Mouse (Mus musculus) myocyte (in vitro differentiated cells): ENCODE results near the gene 2610028H24Rik. TPM values are rescaled to one million over a fixed set of nuclear protein-coding genes. Genes with fewer than 3 reads are reported as not detected.
A peak's percentile ranks its signal among the peaks of the same experiment; 100 is the strongest.

Experiments
- H3K27me3 ChIP-seq: one replicate; pipeline ENCODE4 v1.6.1; 2011; ENCODE audit not compliant: control insufficient read depth, insufficient read depth, insufficient read length
- H3K36me3 ChIP-seq: one replicate; pipeline ENCODE4 v1.6.1; 2011; ENCODE audit not compliant: control insufficient read depth, insufficient read depth
- H3K4me2 ChIP-seq: one replicate; pipeline ENCODE4 v1.6.1; 2011; ENCODE audit warnings: low read depth, control low read depth
- H3K4me3 ChIP-seq: one replicate; pipeline ENCODE4 v1.5.1; 2011; ENCODE audit warnings: mild to moderate bottlenecking, control low read depth, moderate library complexity
- H3K79me2 ChIP-seq: one replicate; pipeline ENCODE4 v1.6.1; 2011; ENCODE audit not compliant: control insufficient read depth, insufficient read depth
- H3ac ChIP-seq: one replicate; pipeline ENCODE4 v1.6.1; 2011; ENCODE audit not compliant: control insufficient read depth, insufficient read length
- CEBPB ChIP-seq: IDR thresholded peaks from 2 replicates; pipeline ENCODE4 v1.6.1; 2011; ENCODE audit warnings: mild to moderate bottlenecking, moderate library complexity; ENCODE audit not compliant: poor library complexity, insufficient read depth, severe bottlenecking
- E2F4 ChIP-seq: IDR thresholded peaks from one replicate; pipeline ENCODE4 v1.6.1; 2011; ENCODE audit warnings: mild to moderate bottlenecking, control low read depth, moderate library complexity; ENCODE audit not compliant: insufficient read depth
- MAX ChIP-seq: IDR thresholded peaks from one replicate; pipeline ENCODE4 v1.6.1; 2011; ENCODE audit warnings: low read depth, mild to moderate bottlenecking, control low read depth
- MYOD1 ChIP-seq, 3 experiments: IDR thresholded peaks; one replicate each; pipeline ENCODE4 v1.6.1; 2011; ENCODE audit warnings: control low read depth in 2 of 3, low read depth in 2 of 3, mild to moderate bottlenecking in 2 of 3, moderate library complexity in 1 of 3; ENCODE audit not compliant: insufficient read length in 2 of 3, control insufficient read depth in 1 of 3
- MYOG ChIP-seq, 3 experiments: IDR thresholded peaks; one replicate each; pipeline ENCODE4 v1.6.1; 2011; ENCODE audit warnings: control low read depth in 2 of 3, low read depth in 2 of 3, mild to moderate bottlenecking in 2 of 3; ENCODE audit not compliant: insufficient read length in 2 of 3, control insufficient read depth in 1 of 3, insufficient read depth in 1 of 3
- POLR2A ChIP-seq: IDR thresholded peaks from one replicate; pipeline ENCODE4 v1.6.1; 2011; ENCODE audit warnings: low read depth, mild to moderate bottlenecking, control low read depth, moderate library complexity; ENCODE audit not compliant: insufficient read length
- POLR2AphosphoS2 ChIP-seq: IDR thresholded peaks from one replicate; pipeline ENCODE4 v1.6.1; 2011; ENCODE audit warnings: low read depth, control low read depth; ENCODE audit not compliant: insufficient read length
- REST ChIP-seq: IDR thresholded peaks from one replicate; pipeline ENCODE4 v1.6.1; 2011; ENCODE audit warnings: mild to moderate bottlenecking, control low read depth, moderate library complexity; ENCODE audit not compliant: insufficient read depth, insufficient read length
- SRF ChIP-seq: IDR thresholded peaks from one replicate; pipeline ENCODE4 v1.6.1; 2011; ENCODE audit warnings: low read depth; ENCODE audit not compliant: control insufficient read depth, insufficient read length
- TCF12 ChIP-seq: IDR thresholded peaks from one replicate; pipeline ENCODE4 v1.6.1; 2011; ENCODE audit warnings: mild to moderate bottlenecking, control low read depth; ENCODE audit not compliant: poor library complexity, insufficient read depth, severe bottlenecking
- TCF3 ChIP-seq: IDR thresholded peaks from one replicate; pipeline ENCODE4 v1.6.1; 2011; ENCODE audit warnings: low read depth, control low read depth; ENCODE audit not compliant: insufficient read length
- USF1 ChIP-seq: IDR thresholded peaks from one replicate; pipeline ENCODE4 v1.6.1; 2011; ENCODE audit warnings: low read depth, mild to moderate bottlenecking, control low read depth, moderate library complexity
- polyA plus RNA-seq: library from polyadenylated mRNA; unstranded; fragments of >200 nt; fragmentation: generic; extraction: Trizol; gene quantifications from one replicate; pipeline ENCODE4 v1.2.1, GENCODE M21; 2012; ENCODE audit warnings: missing spikeins

Gene 2610028H24Rik
- polyA plus RNA-seq, 1 experiment: not detected

- Histone ChIP-seq H3K79me2 (peaks cover 13% of the 10 kb centered on the region), H3K4me3 (peak within 1 kb of the TSS; percentile 95), H3ac (peak within 1 kb of the TSS; percentile 66), H3K27me3 (no peaks in the 10 kb centered on the region), H3K4me2 (peak within 1 kb of the TSS; percentile 95), H3K36me3 (peaks cover 4% of the 10 kb centered on the region)
- TF ChIP-seq REST (no peak), USF1 (no peak), E2F4 (peak; percentile 17), POLR2AphosphoS2 (peak; percentile 51), SRF (peak; percentile 30), POLR2A (peak; percentile 94), MYOG (IDR thresholded peaks at IDR 0.05; ENCODE audit: control insufficient read depth in 1 of 3, insufficient read depth in 1 of 3, insufficient read length in 2 of 3, low read depth in 2 of 3) (peak in 1 of 3 experiments; percentile 40)
Measured at GRCm38 (mm10) chr10:76468203-76469162, 19.6 kb downstream of the 2610028H24Rik start, which contains the start of the genes Mcm3ap and Ybey. Mcm3ap (plus strand) TSS chr10:76468927. Ybey (minus strand) TSS chr10:76469114.

GRCm38 (mm10) chr10:76473759-76474158 is 24.9 kb downstream of the 2610028H24Rik start:
- H3K27me3 ChIP-seq: no peaks in the 10 kb centered on the region
- peaks cover 13% of the 10 kb centered on the region for H3K79me2 ChIP-seq
- H3K36me3 ChIP-seq: peaks cover 26% of the 10 kb centered on the region
- TF ChIP-seq TCF3: no peak
- no peak for TF ChIP-seq CEBPB
- no peak for TF ChIP-seq E2F4
- TF ChIP-seq USF1: no peak
- TF ChIP-seq POLR2AphosphoS2: no peak
- no peak for TF ChIP-seq MYOG (IDR thresholded peaks at IDR 0.05; ENCODE audit: control insufficient read depth in 1 of 3, insufficient read depth in 1 of 3, insufficient read length in 2 of 3, low read depth in 2 of 3)
- TF ChIP-seq MYOD1 (IDR thresholded peaks at IDR 0.05; ENCODE audit: control insufficient read depth in 1 of 3, insufficient read length in 2 of 3, low read depth in 2 of 3): no peak
- no peak for TF ChIP-seq SRF
- no peak for TF ChIP-seq REST
- TF ChIP-seq TCF12: no peak
- TF ChIP-seq POLR2A: no peak
- no peak overlapping the region for H3K4me3 ChIP-seq
- no peak overlapping the region for H3K4me2 ChIP-seq
- no peak overlapping the region for H3ac ChIP-seq

GRCm38 (mm10) chr10:76480851-76481250 is 32.0 kb downstream of the 2610028H24Rik start:
- Histone ChIP-seq H3K36me3 (peaks cover 40% of the 10 kb centered on the region), H3K27me3 (no peaks in the 10 kb centered on the region), H3K4me3 (no peak overlapping the region), H3K79me2 (no peaks in the 10 kb centered on the region), H3K4me2 (no peak overlapping the region), H3ac (no peak overlapping the region)
- TF ChIP-seq MYOG (IDR thresholded peaks at IDR 0.05; ENCODE audit: control insufficient read depth in 1 of 3, insufficient read depth in 1 of 3, insufficient read length in 2 of 3, low read depth in 2 of 3) (no peak), SRF (no peak), TCF12 (no peak), POLR2A (no peak), USF1 (no peak), MYOD1 (IDR thresholded peaks at IDR 0.05; ENCODE audit: control insufficient read depth in 1 of 3, insufficient read length in 2 of 3, low read depth in 2 of 3) (no peak), CEBPB (no peak), E2F4 (no peak), MAX (no peak), POLR2AphosphoS2 (no peak), REST (no peak), TCF3 (no peak)

GRCm38 (mm10) chr10:76481480-76481879 is 32.6 kb downstream of the 2610028H24Rik start:
- peaks cover 45% of the 10 kb centered on the region for H3K36me3 ChIP-seq
- no peak overlapping the region for H3K4me3 ChIP-seq
- H3K27me3 ChIP-seq: no peaks in the 10 kb centered on the region
- no peaks in the 10 kb centered on the region for H3K79me2 ChIP-seq
- no peak overlapping the region for H3ac ChIP-seq
- H3K4me2 ChIP-seq: no peak overlapping the region
- TF ChIP-seq CEBPB (no peak), TCF12 (no peak), TCF3 (no peak), E2F4 (no peak), POLR2A (no peak), MAX (no peak), POLR2AphosphoS2 (no peak), REST (no peak), MYOD1 (IDR thresholded peaks at IDR 0.05; ENCODE audit: control insufficient read depth in 1 of 3, insufficient read length in 2 of 3, low read depth in 2 of 3) (no peak), USF1 (no peak), MYOG (IDR thresholded peaks at IDR 0.05; ENCODE audit: control insufficient read depth in 1 of 3, insufficient read depth in 1 of 3, insufficient read length in 2 of 3, low read depth in 2 of 3) (no peak), SRF (no peak)
